Mouse (Mus musculus) stomach, postnatal 0 days (tissue): ENCODE results near the gene Lck.

Experiments used
- CTCF ChIP-seq: IDR thresholded peaks from 2 replicates; pipeline ENCODE4 v1.5.1; 2016; ENCODE audit warnings: antibody characterized with exemption, low read depth, mild to moderate bottlenecking, moderate library complexity
- EP300 ChIP-seq: optimal IDR thresholded peaks from 2 replicates; pipeline ENCODE3; 2016; ENCODE audit warnings: antibody characterized with exemption

DNA sequence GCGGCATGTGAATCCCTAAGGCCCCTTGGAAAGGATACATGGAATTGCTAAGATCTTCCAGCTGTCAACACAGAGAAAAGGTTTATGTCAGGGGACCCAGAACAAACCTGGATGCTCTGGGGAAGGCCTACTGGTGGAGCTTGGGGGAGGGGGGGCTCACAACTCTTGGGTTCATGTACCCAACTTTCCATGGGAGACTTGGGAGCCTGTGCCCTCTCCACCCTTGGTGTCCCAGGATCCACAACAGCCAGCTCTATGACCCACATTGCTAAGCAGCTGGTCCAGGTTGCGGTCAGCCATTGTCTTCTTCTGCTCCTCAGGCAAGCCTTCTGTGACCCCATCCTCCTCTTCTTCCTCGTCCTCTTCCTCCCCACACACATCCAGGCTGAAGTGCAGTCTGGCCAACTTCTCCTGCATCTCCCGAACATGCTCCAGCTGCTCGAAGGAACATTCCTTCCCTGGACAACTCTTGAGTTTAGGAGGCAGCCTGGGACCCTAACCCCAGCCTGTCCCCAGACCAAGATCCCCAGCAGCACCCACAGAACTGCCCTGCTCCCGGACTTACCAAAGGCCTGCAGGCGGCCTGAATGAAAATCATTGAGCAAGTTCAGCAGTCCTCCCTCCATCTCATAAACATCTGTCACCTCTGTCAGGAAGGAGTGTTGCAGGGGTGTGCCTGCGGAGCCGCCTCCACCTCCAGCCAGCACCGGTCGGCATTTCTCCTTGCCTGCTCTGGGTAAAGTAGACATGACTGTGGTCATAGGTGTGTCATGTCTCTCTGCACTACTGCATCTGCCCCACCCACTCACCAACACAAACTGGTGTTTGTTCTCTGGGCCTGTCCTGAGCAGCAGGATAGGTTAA is 47.2 kb upstream of the Lck start:
- TF ChIP-seq CTCF: no peak
- TF ChIP-seq EP300: no peak
